Mouse (Mus musculus) kidney, postnatal 10 days (tissue): ENCODE measurements at regions not wholly inside any gene's neighbourhood (a gene's known extent, or its start where the extent isn't known, plus 50 kb on each side); places are given as distances from the start of the nearest gene placed in this dataset.

Source experiments
- DNase-seq: peaks from one replicate; pipeline ENCODE4 v3.0.0; 2021; ENCODE audit warnings: mixed read lengths

GRCm38 (mm10) chr1:57032407-57032806 is 54.0 kb upstream of the Satb2 start:
- DNase-seq = no peak

- DNase-seq = no peak
Measured at GRCm38 (mm10) chr1:57033244-57033643, 54.8 kb upstream of the Satb2 start.

GRCm38 (mm10) chr1:57034411-57034810 is 56.0 kb upstream of the Satb2 start:
- no peak for DNase-seq

- DNase-seq = no peak
Measured at GRCm38 (mm10) chr1:57036382-57036781, 57.9 kb upstream of the Satb2 start.

GRCm38 (mm10) chr1:57040201-57040600 is 61.8 kb upstream of the Satb2 start:
- DNase-seq = no peak

- DNase-seq = no peak
Measured at GRCm38 (mm10) chr1:57041578-57041977, 63.1 kb upstream of the Satb2 start.

GRCm38 (mm10) chr1:57053836-57054235 is 75.4 kb upstream of the Satb2 start:
- DNase-seq = no peak

- DNase-seq = no peak
Measured at GRCm38 (mm10) chr1:57055976-57056375, 77.5 kb upstream of the Satb2 start.

GRCm38 (mm10) chr1:57059216-57059615 is 80.8 kb upstream of the Satb2 start:
- DNase-seq = no peak

- DNase-seq = no peak
Measured at GRCm38 (mm10) chr1:57075221-57075620, 96.8 kb upstream of the Satb2 start.

GRCm38 (mm10) chr1:57076696-57077095 is 98.2 kb upstream of the Satb2 start:
- DNase-seq = no peak

- DNase-seq = no peak
Measured at GRCm38 (mm10) chr1:57080306-57080705, 101.9 kb upstream of the Satb2 start.

- DNase-seq = no peak
Measured at GRCm38 (mm10) chr1:57083134-57083533, 104.7 kb upstream of the Satb2 start.

- DNase-seq = no peak
Measured at GRCm38 (mm10) chr1:57083540-57084083, 105.2 kb upstream of the Satb2 start.

GRCm38 (mm10) chr1:57095361-57096247 is 117.2 kb upstream of the Satb2 start:
- peak; percentile 7 for DNase-seq

- DNase-seq = no peak
Measured at GRCm38 (mm10) chr1:57096248-57096600, 117.8 kb upstream of the Satb2 start.

- peak; percentile 30 for DNase-seq
Measured at GRCm38 (mm10) chr1:57096740-57097139, 118.3 kb upstream of the Satb2 start.

GRCm38 (mm10) chr1:57100614-57101013 is 122.2 kb upstream of the Satb2 start:
- no peak for DNase-seq

GRCm38 (mm10) chr1:57107308-57107707 is 128.9 kb upstream of the Satb2 start:
- no peak for DNase-seq

GRCm38 (mm10) chr1:57120678-57121077 is 142.2 kb upstream of the Satb2 start:
- no peak for DNase-seq

- no peak for DNase-seq
Measured at GRCm38 (mm10) chr1:57144181-57144580, 165.7 kb upstream of the Satb2 start.

- DNase-seq = no peak
Measured at GRCm38 (mm10) chr1:57155869-57156268, 177.4 kb upstream of the Satb2 start.

- no peak for DNase-seq
Measured at GRCm38 (mm10) chr1:57164443-57164842, 186.0 kb upstream of the Satb2 start.

- peak; percentile 12 for DNase-seq
Measured at GRCm38 (mm10) chr1:57174289-57174890, 195.9 kb upstream of the Satb2 start.
